Mouse (Mus musculus) gastrocnemius, postnatal 4 days (tissue): ENCODE results near the gene Pin4. TPM values are rescaled to one million over a fixed set of nuclear protein-coding genes. Genes with fewer than 3 reads are reported as not detected.

Experiments
- DNase-seq, 2 experiments: peaks; one replicate each; pipeline ENCODE4 v3.0.0; 2021 to 2022; ENCODE audit warnings: low spot score in 2 of 2, mixed read lengths in 2 of 2
- total RNA-seq, 2 experiments: library from RNA; stranded (reverse); gene quantifications; 2 replicates each; pipeline ENCODE4 v1.2.3; 2021

Gene Pin4
- total RNA-seq, 2 experiments from 2014 or later, result 38.8 to 42.2 TPM

GRCm38 (mm10) chrX:102156618-102157422, 37.6 kb downstream of the Pin4 start, which contains the start of gene Ercc6l:
Gene Ercc6l, minus strand, starts transcription at chrX:102157091.
- peak; percentile 77 to 90 for DNase-seq

DNA sequence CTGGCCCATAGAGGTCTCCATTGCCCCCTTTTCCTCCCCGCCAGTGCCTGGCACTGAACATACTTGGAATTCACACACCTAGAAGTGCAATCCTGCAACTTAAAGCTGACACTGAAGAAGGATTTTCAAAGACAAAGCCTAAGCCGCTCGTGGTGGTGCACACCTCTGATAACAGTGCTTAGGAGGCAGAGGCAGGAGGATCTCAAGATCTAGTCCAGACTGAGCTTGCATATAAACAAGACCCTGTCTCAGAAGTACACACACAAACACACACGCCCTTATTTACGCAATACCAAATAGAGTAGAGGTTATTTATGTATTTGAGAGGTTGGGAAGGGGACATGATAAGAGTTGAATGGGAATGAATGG, 38.2 kb downstream of the Pin4 start:
- DNase-seq, result no peak

DNA sequence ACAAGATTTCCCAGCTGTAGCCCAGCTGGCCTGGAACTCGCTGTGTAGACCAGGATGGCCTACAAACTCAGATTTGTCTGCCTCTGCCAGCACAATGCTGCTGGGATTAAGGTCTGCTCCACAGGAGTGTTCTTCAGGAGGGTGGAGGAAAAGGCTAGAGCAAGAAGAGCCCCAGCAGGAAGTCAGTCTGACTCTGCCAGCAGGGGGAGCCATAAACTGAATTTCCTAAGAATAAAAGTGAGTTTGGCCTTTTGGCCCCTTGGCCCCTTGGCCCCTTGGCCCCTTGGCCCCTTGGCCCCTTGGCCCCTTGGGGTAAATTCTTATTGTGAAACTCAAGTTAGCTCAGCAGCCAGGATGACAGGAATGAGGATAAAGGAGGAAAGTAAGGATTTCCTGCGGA, 40.5 kb downstream of the Pin4 start:
- DNase-seq, result no peak

GRCm38 (mm10) chrX:102160528-102160927, 41.3 kb downstream of the Pin4 start:
- no peak for DNase-seq

- no peak for DNase-seq
These were observed 43.8 kb downstream of the Pin4 start for GRCm38 (mm10) chrX:102163096-102163495.

- peak; percentile 18 to 56 for DNase-seq
These were observed 44.3 kb downstream of the Pin4 start for GRCm38 (mm10) chrX:102163529-102163928.

GRCm38 (mm10) chrX:102166521-102166920, 47.3 kb downstream of the Pin4 start:
- no peak for DNase-seq

DNA sequence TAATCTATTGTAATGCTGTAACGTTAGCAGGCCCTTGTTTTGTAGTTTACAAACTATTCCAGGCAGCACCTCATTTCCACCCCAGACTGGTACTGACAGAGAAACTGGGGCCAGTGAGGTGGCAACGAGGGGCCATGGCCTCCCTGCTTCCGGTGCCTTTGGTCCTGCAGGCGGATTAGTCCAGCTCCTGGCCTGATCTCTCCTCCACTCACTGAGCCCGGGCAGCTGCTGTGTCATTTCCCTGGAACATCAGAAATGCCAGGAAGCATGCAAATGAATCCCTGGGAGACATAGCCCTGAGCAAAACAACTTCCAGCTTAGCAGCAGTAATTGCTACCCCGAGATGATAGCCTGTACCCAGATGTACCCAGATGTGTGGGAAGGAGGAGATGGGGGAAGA, 47.7 kb downstream of the Pin4 start:
- DNase-seq, result no peak

- no peak for DNase-seq
These were observed 50.5 kb downstream of the Pin4 start for GRCm38 (mm10) chrX:102169724-102170123.

DNA sequence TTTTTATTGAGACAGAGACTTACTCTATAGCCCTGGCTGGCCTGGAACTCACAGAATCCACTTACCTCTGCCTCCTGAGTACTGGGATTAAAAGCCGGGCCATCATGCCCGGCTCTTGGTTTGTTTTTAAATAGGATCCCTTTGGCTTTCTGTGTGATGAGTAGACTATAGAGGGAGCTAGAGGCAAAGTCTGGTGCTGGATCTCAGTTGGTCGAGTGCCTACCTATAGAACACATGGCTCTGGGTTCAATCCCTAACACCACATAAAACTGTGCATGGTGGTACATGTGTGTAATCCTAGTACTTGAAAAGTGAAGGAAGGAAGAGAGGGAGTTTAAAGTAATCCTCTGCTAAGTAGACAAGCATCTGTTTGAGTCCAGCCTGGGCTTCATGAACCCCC, 50.9 kb downstream of the Pin4 start:
- DNase-seq, result no peak

DNA sequence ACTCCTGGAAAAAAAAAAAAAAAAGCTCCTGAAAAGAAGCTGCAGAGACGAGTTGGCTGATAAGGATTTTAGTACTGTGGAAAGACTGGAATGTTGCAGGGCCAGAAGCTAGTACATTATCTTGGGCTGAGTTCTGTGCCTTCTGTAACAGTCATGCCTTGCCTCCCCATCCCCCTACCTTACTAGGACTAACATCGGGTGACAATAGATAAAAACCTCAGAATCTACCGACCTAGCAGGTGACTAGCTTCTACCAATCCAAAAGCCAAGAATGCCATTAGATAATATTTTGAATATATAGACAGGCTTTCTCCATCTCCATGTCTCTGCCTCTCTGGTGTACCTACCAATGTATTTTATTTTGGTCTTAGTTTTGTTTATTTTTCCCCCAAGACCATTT, 51.7 kb downstream of the Pin4 start:
- DNase-seq, result no peak

GRCm38 (mm10) chrX:102175538-102176287, 56.5 kb downstream of the Pin4 start:
- no peak for DNase-seq

Other genes with a start within 250 kb of the Pin4 start
- gene Rtl5, start 48.1 kb upstream of the Pin4 start, total RNA-seq, result 1 to 10 TPM; 2.9 to 3.6 TPM
- gene Ercc6l, start 37.6 kb downstream of the Pin4 start, total RNA-seq, result 1 to 10 TPM; 4.0 to 4.1 TPM
- gene Rps4x, start 69.9 kb downstream of the Pin4 start, total RNA-seq, result 1,000 to 10,000 TPM; 1,319 to 1,445 TPM
- gene Cited1, start 132.7 kb downstream of the Pin4 start, total RNA-seq, result 10 to 100 TPM; 40.8 to 41.0 TPM